Mouse (Mus musculus) heart, embryonic 14.5 days (tissue): ENCODE measurements around the gene Ust. TPM values are rescaled to one million over a fixed set of nuclear protein-coding genes. Genes with fewer than 3 reads are reported as not detected.

ENCODE experiments used
- ATAC-seq: fragments of 200-750 bp; cut with Nextera tagmentation; 2 replicates; pipeline ENCODE4 v1.8.0; 2017; ENCODE audit warnings: low read depth, moderate TSS enrichment; ENCODE audit not compliant: insufficient number of reproducible peaks, insufficient read depth, low FRiP score
- H3K27ac ChIP-seq, 2 experiments: fragments of 200-500 bp in 1 of 2; fragments of 300-500 bp in 1 of 2; sonication (generic) in 1 of 2; replicated peaks in 1 of 2; 2 replicates each; pipeline ENCODE4 v1.5.1; 2012 to 2014; ENCODE audit warnings: low read depth in 2 of 2, low read length in 2 of 2, control low read depth in 1 of 2, mild to moderate bottlenecking in 1 of 2, mixed read lengths in 1 of 2; ENCODE audit not compliant: control insufficient read depth in 1 of 2, insufficient read depth in 1 of 2
- H3K27me3 ChIP-seq: fragments of 300-500 bp; sonication (generic); 2 replicates; pipeline ENCODE4 v1.6.1; 2014; ENCODE audit warnings: mild to moderate bottlenecking, low read length, control low read depth; ENCODE audit not compliant: control insufficient read depth, insufficient read depth
- H3K36me3 ChIP-seq: fragments of 300-500 bp; sonication (generic); 2 replicates; pipeline ENCODE4 v1.6.1; 2014; ENCODE audit warnings: mild to moderate bottlenecking, control low read depth, low read length, mixed read lengths; ENCODE audit not compliant: control insufficient read depth, insufficient read depth
- H3K4me1 ChIP-seq, 2 experiments: fragments of 200-500 bp in 1 of 2; fragments of 300-500 bp in 1 of 2; sonication (generic) in 1 of 2; 2 replicates each; pipeline ENCODE4 v1.6.1; 2012 to 2014; ENCODE audit warnings: low read length in 2 of 2, control low read depth in 1 of 2, mixed read lengths in 1 of 2; ENCODE audit not compliant: control insufficient read depth in 2 of 2, insufficient read depth in 2 of 2
- H3K4me2 ChIP-seq: fragments of 300-500 bp; sonication (generic); 2 replicates; pipeline ENCODE4 v1.6.1; 2014; ENCODE audit warnings: mild to moderate bottlenecking, low read length
- H3K4me3 ChIP-seq, 2 experiments: fragments of 200-500 bp in 1 of 2; fragments of 300-500 bp in 1 of 2; sonication (generic) in 1 of 2; 2 replicates each; pipeline ENCODE4 v1.5.1; 2012 to 2014; ENCODE audit warnings: low read length in 2 of 2, mild to moderate bottlenecking in 2 of 2, control low read depth in 1 of 2, low read depth in 1 of 2, moderate library complexity in 1 of 2; ENCODE audit not compliant: control insufficient read depth in 1 of 2, insufficient read depth in 1 of 2
- H3K9ac ChIP-seq: fragments of 300-500 bp; sonication (generic); 2 replicates; pipeline ENCODE4 v1.6.1; 2014; ENCODE audit warnings: mild to moderate bottlenecking, low read length
- H3K9me3 ChIP-seq: fragments of 300-500 bp; sonication (generic); 2 replicates; pipeline ENCODE4 v1.6.1; 2016; ENCODE audit warnings: low read length, control low read depth; ENCODE audit not compliant: control insufficient read depth
- WGBS: fragments of 180-500 bp; shearing (Covaris S2); extraction: QIAGEN DNeasy Blood & Tissue Kit; methylation state at CpG from one replicate; pipeline ENCODE4 v1.1.7; 2014; 5-methylcytosine and 5-hydroxymethylcytosine counted together
- polyA plus RNA-seq: library from polyadenylated mRNA; unstranded; fragments of >200 nt; fragmentation: Nextera tagmentation; extraction: Ambion mirVana; gene quantifications from 2 replicates; pipeline ENCODE4 v1.2.1, GENCODE M21; 2014

The Ust gene
- polyA plus RNA-seq, 1 experiment from 2014 or later, result 2.3 TPM

GRCm38 (mm10) chr10:8388239-8388638, 130.4 kb downstream of the Ust start:
- Histone ChIP-seq H3K36me3 (no peaks in the 10 kb centered on the region), H3K4me3 (no peak overlapping the region), H3K9ac (no peak overlapping the region), H3K27me3 (no peaks in the 10 kb centered on the region), H3K4me2 (no peak overlapping the region), H3K9me3 (no peaks in the 10 kb centered on the region), H3K4me1 (0 out of 4 replicates have a peak, but pooled peaks cover 0 to 2% of the 10 kb centered on the region in 2 experiments), H3K27ac (no peak overlapping the region)
- no peak for ATAC-seq
- 81% methylated on average over 7 of the region's 7 CpGs for WGBS

- no peak for ATAC-seq
- Histone ChIP-seq H3K9me3 (no peaks in the 10 kb centered on the region), H3K27ac (no peak overlapping the region), H3K36me3 (no peaks in the 10 kb centered on the region), H3K4me1 (no peaks in the 10 kb centered on the region), H3K4me2 (no peak overlapping the region), H3K9ac (no peak overlapping the region), H3K27me3 (no peaks in the 10 kb centered on the region), H3K4me3 (no peak overlapping the region)
- 71% methylated on average over 10 of the region's 10 CpGs for WGBS
Observed at GRCm38 (mm10) chr10:8369894-8370500, 148.6 kb downstream of the Ust start.

DNA sequence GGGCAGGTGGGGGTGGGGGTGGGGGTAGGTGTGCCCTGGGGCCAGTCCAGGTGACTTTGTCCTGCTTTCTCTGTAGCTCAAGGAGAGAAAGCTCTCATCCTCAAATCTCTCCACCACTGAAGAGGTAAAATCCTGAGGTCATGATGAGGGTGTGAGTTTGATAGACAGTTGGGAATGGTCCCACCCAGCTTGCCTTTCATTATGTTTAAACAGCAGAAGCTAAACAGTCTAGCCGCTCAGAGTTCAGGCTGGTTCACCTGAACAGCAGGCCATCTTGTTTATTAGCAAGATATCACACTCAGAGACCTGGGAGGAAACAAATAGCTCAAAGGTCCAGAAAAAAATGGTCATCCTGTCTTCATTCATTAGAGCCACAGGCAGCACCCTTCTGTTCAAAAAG, 152.8 kb downstream of the Ust start:
- Histone ChIP-seq H3K4me1 (no peaks in the 10 kb centered on the region), H3K9me3 (no peaks in the 10 kb centered on the region), H3K4me2 (no peak overlapping the region), H3K36me3 (no peaks in the 10 kb centered on the region), H3K4me3 (no peak overlapping the region), H3K9ac (no peak overlapping the region), H3K27me3 (no peaks in the 10 kb centered on the region), H3K27ac (no peak overlapping the region)
- ATAC-seq, result no peak
- 71% methylated on average over 1 of the region's 1 CpGs for WGBS

DNA sequence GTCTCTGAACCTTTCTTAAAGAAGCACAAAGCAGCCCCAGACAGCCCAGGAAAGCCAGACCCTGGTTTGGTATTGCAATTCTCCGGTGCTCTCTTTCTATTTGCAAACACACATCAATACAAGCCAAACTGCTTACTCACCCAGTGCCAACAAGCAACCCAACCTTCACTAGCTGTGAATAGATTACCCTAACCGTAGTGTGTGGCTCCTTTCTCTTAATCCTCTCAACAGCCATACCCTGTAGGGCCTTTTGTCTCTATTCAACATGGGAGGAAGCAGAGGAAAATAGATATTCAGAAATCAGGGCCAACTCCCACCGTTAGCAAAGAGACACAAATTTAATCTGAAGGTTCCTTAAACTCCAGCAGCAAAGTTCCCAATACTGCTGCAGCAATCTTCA, 154.4 kb downstream of the Ust start:
- Histone ChIP-seq H3K4me1 (no peaks in the 10 kb centered on the region), H3K27ac (no peak overlapping the region), H3K4me3 (no peak overlapping the region), H3K4me2 (no peak overlapping the region), H3K36me3 (no peaks in the 10 kb centered on the region), H3K9ac (no peak overlapping the region), H3K27me3 (no peaks in the 10 kb centered on the region), H3K9me3 (no peaks in the 10 kb centered on the region)
- no peak for ATAC-seq
- WGBS, result 65% methylated on average over 3 of the region's 3 CpGs

DNA sequence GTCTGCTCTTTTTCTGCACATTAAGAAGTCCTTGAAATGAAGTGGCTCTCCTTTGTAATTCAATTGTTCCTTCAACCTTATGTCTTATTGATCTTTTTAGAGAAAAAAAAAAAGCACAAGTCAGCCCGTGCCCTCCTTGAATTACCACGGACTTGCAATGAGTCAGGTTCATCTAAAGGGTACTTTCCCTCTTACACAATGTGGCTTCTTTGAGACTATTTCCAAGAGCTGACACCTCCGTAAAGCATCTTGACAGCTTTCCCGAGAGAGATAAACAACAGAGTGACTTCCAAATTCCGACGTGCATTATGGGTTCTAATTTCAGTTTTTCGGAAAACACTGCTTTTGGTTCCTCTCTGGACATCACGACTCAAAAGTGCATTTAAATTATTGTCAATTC, 155.3 kb downstream of the Ust start:
- WGBS, result 62% methylated on average over 8 of the region's 8 CpGs
- ATAC-seq, result no peak
- no peak overlapping the region for H3K9ac ChIP-seq
- H3K4me2 ChIP-seq, result no peak overlapping the region
- H3K4me1 ChIP-seq, result no peaks in the 10 kb centered on the region; a peak in 1 of 4 replicates
- no peak overlapping the region for H3K27ac ChIP-seq
- no peaks in the 10 kb centered on the region for H3K36me3 ChIP-seq
- H3K27me3 ChIP-seq, result no peaks in the 10 kb centered on the region
- H3K9me3 ChIP-seq, result no peaks in the 10 kb centered on the region
- H3K4me3 ChIP-seq, result no peak overlapping the region

DNA sequence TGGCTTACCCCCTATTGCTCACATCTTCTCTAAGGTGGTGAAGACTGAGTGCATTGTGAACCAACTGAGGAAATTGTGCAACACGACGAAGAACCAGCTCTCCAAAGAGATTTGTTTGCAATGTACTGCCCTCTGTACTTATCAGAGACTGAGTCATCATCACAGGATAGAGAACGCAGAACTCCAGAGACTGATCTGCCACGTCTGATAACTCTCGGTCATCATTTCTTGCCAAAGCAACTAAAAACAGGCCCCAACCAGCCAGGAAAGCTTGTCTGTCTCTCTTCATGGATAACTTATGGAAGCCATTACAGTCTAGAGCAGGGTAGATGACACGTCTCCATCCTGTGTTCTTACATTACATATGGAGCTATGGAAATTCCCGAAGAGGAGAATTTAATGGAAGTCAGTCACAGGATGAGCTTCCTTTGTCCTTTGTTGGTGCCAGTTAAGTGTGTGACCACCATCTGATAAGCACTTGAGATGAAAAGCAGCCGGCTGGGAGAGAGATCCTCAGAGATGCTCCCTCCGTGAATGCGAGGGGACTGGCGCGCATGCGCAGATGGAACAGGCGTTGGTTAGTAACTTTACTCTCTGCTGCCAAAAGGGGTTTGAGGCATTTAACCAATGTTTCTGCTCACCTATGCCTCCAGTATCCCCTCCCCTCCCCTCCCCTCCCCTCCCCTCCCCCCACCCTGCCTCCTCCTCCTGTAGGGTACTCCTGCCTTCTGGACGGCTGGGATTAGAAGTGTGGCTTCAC, 160.2 kb downstream of the Ust start:
- no peak overlapping the region for H3K4me3 ChIP-seq
- no peaks in the 10 kb centered on the region for H3K9me3 ChIP-seq
- no peak overlapping the region for H3K9ac ChIP-seq
- H3K4me1 ChIP-seq, result no peaks in the 10 kb centered on the region; a peak in 1 of 4 replicates
- H3K36me3 ChIP-seq, result no peaks in the 10 kb centered on the region
- WGBS, result 60% methylated on average over 14 of the region's 15 CpGs
- H3K27me3 ChIP-seq, result no peaks in the 10 kb centered on the region
- no peak for ATAC-seq
- H3K4me2 ChIP-seq, result no peak overlapping the region
- no peak overlapping the region for H3K27ac ChIP-seq

DNA sequence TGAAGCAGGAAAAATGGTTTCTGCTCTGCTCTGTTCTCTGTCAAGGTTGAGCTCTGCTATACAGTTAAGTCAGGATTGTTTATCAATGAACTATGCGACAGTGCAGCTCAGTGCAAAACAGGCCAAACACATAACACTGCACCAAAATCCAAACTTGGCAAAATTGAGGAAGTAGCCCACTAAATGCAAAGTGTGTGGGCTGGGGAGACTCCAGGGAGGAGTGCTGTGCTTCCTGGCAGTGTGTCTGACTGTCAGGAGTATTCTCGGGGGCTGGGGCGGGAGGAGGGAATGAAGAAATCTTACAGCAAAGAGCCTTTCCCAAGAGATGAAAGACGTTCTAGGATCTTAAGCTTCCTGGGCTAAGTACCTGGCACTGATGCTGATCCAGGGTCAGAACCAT, 165.1 kb downstream of the Ust start:
- Histone ChIP-seq H3K27ac (no peak overlapping the region), H3K9me3 (no peaks in the 10 kb centered on the region), H3K36me3 (no peaks in the 10 kb centered on the region), H3K9ac (no peak overlapping the region), H3K27me3 (no peaks in the 10 kb centered on the region), H3K4me3 (no peak overlapping the region), H3K4me1 (no peaks in the 10 kb centered on the region; a peak in 1 of 4 replicates), H3K4me2 (no peak overlapping the region)
- ATAC-seq, result no peak
- WGBS, result 61% methylated on average over 4 of the region's 4 CpGs
